Mouse (Mus musculus) lung, postnatal 0 days (tissue): ENCODE data around the gene AU021092. TPM values are rescaled to one million over a fixed set of nuclear protein-coding genes. Genes with fewer than 3 reads are reported as not detected.

Experiments used
- ATAC-seq: fragments of 200-750 bp; cut with Nextera tagmentation; 2 replicates; pipeline ENCODE4 v1.8.0; 2017; ENCODE audit warnings: moderate library complexity
- DNase-seq: peaks from one replicate; pipeline ENCODE4 v3.0.0-alpha.2; 2016; ENCODE audit warnings: low spot score
- H3K27ac ChIP-seq: fragments of 300-500 bp; sonication (generic); 2 replicates; pipeline ENCODE4 v1.5.1; 2014; ENCODE audit warnings: antibody characterized with exemption, mild to moderate bottlenecking, low read length, mixed read lengths
- H3K27me3 ChIP-seq: fragments of 300-500 bp; sonication (generic); replicated peaks from 2 replicates; pipeline ENCODE4 v1.6.1; 2014; ENCODE audit warnings: low read length, mixed read lengths; ENCODE audit not compliant: insufficient read depth
- H3K36me3 ChIP-seq: fragments of 300-500 bp; sonication (generic); 2 replicates; pipeline ENCODE4 v1.6.1; 2014; ENCODE audit warnings: low read length, mixed read lengths; ENCODE audit not compliant: insufficient read depth
- H3K4me1 ChIP-seq: fragments of 300-500 bp; sonication (generic); 2 replicates; pipeline ENCODE4 v1.6.1; 2014; ENCODE audit warnings: antibody characterized with exemption, low read depth, low read length, mixed read lengths; ENCODE audit not compliant: insufficient read depth
- H3K4me2 ChIP-seq: fragments of 300-500 bp; sonication (generic); replicated peaks from 2 replicates; pipeline ENCODE4 v1.6.1; 2014; ENCODE audit warnings: low read depth, mild to moderate bottlenecking, low read length, moderate library complexity, mixed read lengths
- H3K4me3 ChIP-seq: fragments of 300-500 bp; sonication (generic); 2 replicates; pipeline ENCODE4 v1.5.1; 2014; ENCODE audit warnings: low read depth, low read length
- H3K9ac ChIP-seq: fragments of 300-500 bp; sonication (generic); replicated peaks from 2 replicates; pipeline ENCODE4 v1.6.1; 2014; ENCODE audit warnings: low read depth, mild to moderate bottlenecking
- H3K9me3 ChIP-seq: fragments of 300-500 bp; sonication (generic); 2 replicates; pipeline ENCODE4 v1.6.1; 2016; ENCODE audit warnings: low read length, mixed read lengths
- CTCF ChIP-seq: IDR thresholded peaks from 2 replicates; pipeline ENCODE4 v1.5.1; 2016; ENCODE audit warnings: antibody characterized with exemption, mild to moderate bottlenecking
- EP300 ChIP-seq: IDR thresholded peaks from 2 replicates; pipeline ENCODE4 v1.6.1; 2016; ENCODE audit warnings: antibody characterized with exemption, mild to moderate bottlenecking, control low read depth
- WGBS: fragments of 180-500 bp; shearing (Covaris S2); extraction: QIAGEN DNeasy Blood & Tissue Kit; methylation state at CpG from one replicate; pipeline ENCODE4 v1.1.7; 2014; 5-methylcytosine and 5-hydroxymethylcytosine counted together
- polyA plus RNA-seq: library from polyadenylated mRNA; unstranded; fragments of >200 nt; fragmentation: Nextera tagmentation; extraction: Ambion mirVana; gene quantifications from 2 replicates; pipeline ENCODE4 v1.2.1, GENCODE M21; 2015

Gene AU021092
- polyA plus RNA-seq = 158 and 169 TPM in 2 replicates

DNA sequence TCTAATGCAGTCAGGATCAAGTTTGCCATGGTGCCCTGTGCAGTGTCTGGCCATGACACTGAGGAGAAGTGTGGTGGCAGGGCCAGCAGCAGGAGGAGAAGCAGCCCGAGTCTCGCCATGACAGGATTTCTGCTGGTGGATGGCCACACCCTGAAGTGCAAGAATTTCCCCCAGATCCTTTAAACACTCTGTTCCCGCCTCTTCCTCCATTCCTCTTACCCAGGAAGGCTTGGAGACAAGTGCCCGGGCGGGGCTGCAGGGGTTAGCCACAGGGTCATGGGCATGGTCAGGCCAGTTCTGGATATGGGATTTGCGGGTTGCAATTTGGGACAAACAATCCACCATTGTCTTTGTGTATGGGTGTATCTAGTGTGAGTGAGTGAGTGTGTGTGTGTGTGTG, at the start of gene AU021092:
Gene AU021092 (minus strand): TSS at position 160 of the 400 bp plus-strand sequence.
- Histone ChIP-seq H3K9ac (no peak within 1 kb of the TSS), H3K27ac (peak within 1 kb of the TSS; percentile 66), H3K4me1 (no peaks in the 10 kb centered on the region; the same call in 1 of the 2 replicates), H3K27me3 (no peaks in the 10 kb centered on the region), H3K36me3 (no peaks in the 10 kb centered on the region), H3K4me3 (peak within 1 kb of the TSS; percentile 26), H3K4me2 (peak within 1 kb of the TSS; percentile 45), H3K9me3 (no peaks in the 10 kb centered on the region)
- WGBS = 35% methylated on average over 6 of the region's 6 CpGs
- DNase-seq (peak; percentile 80), ATAC-seq (peak; percentile 93)
- TF ChIP-seq EP300 (0 out of 2 replicates have a peak, but pooled peaks have one; percentile 26), CTCF (no peak)

- no peak for TF ChIP-seq EP300
- TF ChIP-seq CTCF = no peak
- H3K4me1 ChIP-seq = no peaks in the 10 kb centered on the region
- H3K27me3 ChIP-seq = no peaks in the 10 kb centered on the region
- H3K9ac ChIP-seq = no peak overlapping the region
- H3K36me3 ChIP-seq = no peaks in the 10 kb centered on the region
- H3K4me2 ChIP-seq = no peak overlapping the region
- WGBS = 72% methylated on average over 4 of the region's 4 CpGs
- no peak overlapping the region for H3K4me3 ChIP-seq
- H3K9me3 ChIP-seq = no peaks in the 10 kb centered on the region
- no peak for ATAC-seq
- no peak overlapping the region for H3K27ac ChIP-seq
- DNase-seq = no peak
Observed at GRCm38 (mm10) chr16:5271411-5272035, 49.4 kb upstream of the AU021092 start.

DNA sequence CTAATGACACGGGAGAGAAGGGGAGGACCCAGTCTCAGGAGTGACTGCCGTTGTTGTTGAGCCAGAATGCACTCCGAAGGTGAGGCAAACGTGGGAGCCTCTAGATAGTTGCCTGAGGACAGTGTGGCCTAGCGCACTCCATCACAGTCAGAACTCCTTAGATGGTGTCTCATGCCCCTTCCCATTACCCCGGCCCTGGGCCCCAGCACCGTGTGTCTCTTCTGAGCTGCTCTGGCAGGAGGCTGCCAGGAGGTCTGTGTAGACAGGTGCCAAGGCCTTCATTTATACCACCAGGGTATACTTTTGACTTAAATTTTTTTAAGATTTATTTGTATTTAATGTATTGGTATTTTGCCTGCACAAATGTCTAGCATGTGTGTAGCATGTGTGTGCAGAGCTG, 41.8 kb upstream of the AU021092 start:
- no peak for TF ChIP-seq EP300
- no peak for TF ChIP-seq CTCF
- Histone ChIP-seq H3K9me3 (no peaks in the 10 kb centered on the region), H3K27me3 (no peaks in the 10 kb centered on the region), H3K9ac (no peak overlapping the region), H3K36me3 (no peaks in the 10 kb centered on the region), H3K4me3 (no peak overlapping the region), H3K4me2 (no peak overlapping the region), H3K27ac (no peak overlapping the region), H3K4me1 (no peaks in the 10 kb centered on the region)
- ATAC-seq (no peak), DNase-seq (no peak)
- WGBS = 81% methylated on average over 7 of the region's 7 CpGs

DNA sequence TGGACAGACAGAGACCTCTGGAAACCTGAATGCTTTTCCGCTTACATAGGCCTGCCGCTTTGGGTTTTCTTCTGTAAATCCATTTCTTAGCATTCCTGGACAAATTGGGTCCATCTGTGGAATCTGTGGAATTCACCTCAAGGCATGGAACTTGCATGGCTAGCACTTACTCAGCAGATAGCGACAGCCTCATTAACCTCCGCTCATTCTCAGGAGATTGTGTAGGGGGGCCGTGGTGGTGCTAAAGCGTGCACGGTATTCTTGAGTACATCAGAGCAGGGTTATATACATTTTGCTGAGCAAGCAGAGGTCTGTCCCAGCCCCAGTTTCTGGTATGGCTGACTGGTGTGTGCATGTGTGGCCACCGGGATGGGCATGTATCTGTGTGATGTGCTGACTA, 41.1 kb upstream of the AU021092 start:
- Histone ChIP-seq H3K27me3 (no peaks in the 10 kb centered on the region), H3K27ac (no peak overlapping the region), H3K4me3 (no peak overlapping the region), H3K9ac (no peak overlapping the region), H3K9me3 (no peaks in the 10 kb centered on the region), H3K4me1 (no peaks in the 10 kb centered on the region), H3K36me3 (no peaks in the 10 kb centered on the region), H3K4me2 (no peak overlapping the region)
- no peak for ATAC-seq
- 41% methylated on average over 8 of the region's 8 CpGs for WGBS
- no peak for TF ChIP-seq CTCF
- no peak for TF ChIP-seq EP300
- DNase-seq = no peak

DNA sequence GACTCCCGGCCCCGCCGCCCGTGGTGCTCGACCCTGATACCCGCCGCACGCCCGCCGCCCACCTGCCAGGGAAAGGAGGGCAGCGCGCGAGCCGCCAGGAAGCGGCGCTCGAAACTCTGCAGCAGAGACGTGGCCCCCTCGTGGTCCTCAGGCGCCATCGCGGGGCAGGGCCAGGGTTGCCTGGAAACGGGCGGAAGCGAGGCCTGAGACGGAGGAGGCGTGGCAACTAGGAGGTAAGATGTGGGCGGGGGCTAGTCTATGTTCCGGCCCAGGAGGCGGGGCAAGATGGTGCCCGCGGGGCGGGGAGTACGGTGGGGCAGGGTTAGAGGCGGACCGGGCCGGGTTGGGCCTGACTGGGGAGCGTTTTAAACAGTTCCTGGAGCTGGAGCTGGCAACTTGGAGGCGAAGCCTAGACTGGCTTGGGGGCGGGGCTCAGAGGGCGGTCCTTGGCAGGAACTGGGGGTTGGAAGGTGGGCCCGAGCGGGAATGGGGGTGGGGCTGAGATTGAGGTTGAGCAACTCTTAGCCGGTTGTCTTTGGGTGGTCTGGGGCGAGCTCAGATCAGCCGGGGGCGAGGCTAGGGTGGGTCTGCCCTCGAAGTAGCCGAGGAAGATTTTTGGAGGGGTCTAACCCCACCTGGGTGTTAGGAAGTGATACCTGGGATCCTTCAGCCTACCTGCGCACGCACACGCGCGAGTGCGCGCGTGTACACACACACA, 33.8 kb upstream of the AU021092 start, which contains the start of gene Eef2kmt:
Gene Eef2kmt (minus strand): TSS at position 205 of the 718 bp plus-strand sequence.
- H3K4me3 ChIP-seq = peak within 1 kb of the TSS; percentile 73
- peaks cover 3% of the 10 kb centered on the region; the same call in 1 of the 2 replicates for H3K4me1 ChIP-seq
- ATAC-seq = peak; percentile 97
- TF ChIP-seq EP300 (no peak), CTCF (peak; percentile 87)
- H3K9me3 ChIP-seq = no peaks in the 10 kb centered on the region
- peak within 1 kb of the TSS; percentile 42 for H3K9ac ChIP-seq
- peak; percentile 100 for DNase-seq
- H3K27ac ChIP-seq = peak within 1 kb of the TSS; percentile 68
- H3K4me2 ChIP-seq = peak within 1 kb of the TSS; percentile 91
- H3K27me3 ChIP-seq = no peaks in the 10 kb centered on the region
- H3K36me3 ChIP-seq = no peaks in the 10 kb centered on the region
- WGBS = under 1% methylated on average over 53 of the region's 57 CpGs

DNA sequence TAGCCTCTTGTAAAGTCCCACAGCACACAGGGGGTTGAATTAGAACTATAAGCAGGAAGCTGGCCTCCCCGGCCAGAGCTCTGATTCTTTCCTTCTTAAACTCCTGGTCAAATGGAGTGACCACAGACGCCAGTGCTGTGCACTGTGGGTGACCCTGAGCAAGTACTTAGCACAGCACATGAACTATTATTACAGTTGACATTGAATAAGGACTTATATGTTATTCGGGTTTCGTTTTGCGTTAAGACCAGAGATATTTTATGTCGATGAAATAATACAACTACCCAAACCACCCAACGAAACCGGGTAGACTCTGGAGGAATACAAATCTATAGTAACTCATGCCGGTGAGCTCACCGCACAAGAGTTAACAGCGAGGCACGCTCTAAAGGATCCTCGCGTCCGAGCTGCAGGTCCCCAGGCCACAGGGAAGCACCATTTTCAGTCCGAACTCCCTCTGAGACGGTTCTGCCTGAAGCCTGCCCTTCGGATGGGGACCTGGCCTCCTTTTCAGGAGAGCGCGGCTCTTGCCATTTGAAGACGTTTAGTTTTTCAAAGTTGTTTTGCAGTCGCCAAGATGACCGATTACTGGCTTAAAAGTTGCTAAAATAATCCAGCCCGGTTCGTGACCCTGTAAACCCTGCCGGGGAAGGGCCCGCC, 33.1 kb upstream of the AU021092 start:
- no peaks in the 10 kb centered on the region for H3K9me3 ChIP-seq
- peak overlapping the region; percentile 91 for H3K4me2 ChIP-seq
- peak; percentile 27 for DNase-seq
- ATAC-seq = no peak
- peak overlapping the region; percentile 73 for H3K4me3 ChIP-seq
- peak overlapping the region; percentile 34; the same call in 1 of the 2 replicates for H3K9ac ChIP-seq
- no peaks in the 10 kb centered on the region for H3K36me3 ChIP-seq
- WGBS = 1% methylated on average over 27 of the region's 27 CpGs
- no peaks in the 10 kb centered on the region for H3K27me3 ChIP-seq
- TF ChIP-seq EP300 (no peak), CTCF (no peak)
- peak overlapping the region; percentile 66 for H3K27ac ChIP-seq
- H3K4me1 ChIP-seq = peaks cover 3% of the 10 kb centered on the region; the same call in 1 of the 2 replicates
